Mouse (Mus musculus): Measurements from ENCODE around the gene Dnah2.

DNA sequence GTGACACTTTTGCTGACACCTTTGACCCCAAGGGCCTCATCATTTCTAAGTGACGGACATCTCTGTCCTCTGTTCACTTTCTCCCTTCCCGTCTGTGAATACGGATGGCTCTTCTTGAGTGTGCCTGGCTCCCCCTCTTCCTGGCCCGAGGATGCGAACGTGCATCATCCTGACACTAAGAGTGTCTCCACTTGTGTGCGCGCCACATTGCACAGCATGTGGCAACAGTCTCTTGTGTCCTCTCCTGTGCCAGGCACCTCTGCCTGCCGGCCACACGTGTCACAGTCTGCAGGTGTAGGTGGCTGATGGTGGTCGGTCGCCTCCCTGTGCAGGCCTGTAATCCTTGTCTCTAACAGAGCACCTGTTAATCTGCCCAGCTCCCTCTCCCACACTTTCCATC lies 177.3 kb downstream of the Dnah2 start:
- TF ChIP-seq CTCF (IDR thresholded peaks at IDR 0.05; ENCODE audit: control insufficient read depth, insufficient read depth, insufficient read length) (no peak), USF1 (IDR thresholded peaks at IDR 0.05; ENCODE audit: low read depth) (no peak), CEBPB (IDR thresholded peaks at IDR 0.05; ENCODE audit: low read depth) (no peak), MAX (IDR thresholded peaks at IDR 0.05) (no peak), FOSL1 (IDR thresholded peaks at IDR 0.05; ENCODE audit: insufficient read depth, low read length, poor library complexity, severe bottlenecking) (no peak)

Data from C2C12 (cell line).